Mouse (Mus musculus) thymus, adult 18-20 months (tissue): ENCODE data around the gene Rbm8a2.
"Not testable (repeated sequence)": the region's sequence is repeated elsewhere in the genome, so short reads cannot be mapped to it uniquely, and the experiment has no call there.

Experiments used
- DNase-seq, 2 experiments: peaks; one replicate each; pipeline ENCODE4 v3.0.0; 2022; ENCODE audit warnings: mixed read lengths in 2 of 2

The Rbm8a2 gene

DNA sequence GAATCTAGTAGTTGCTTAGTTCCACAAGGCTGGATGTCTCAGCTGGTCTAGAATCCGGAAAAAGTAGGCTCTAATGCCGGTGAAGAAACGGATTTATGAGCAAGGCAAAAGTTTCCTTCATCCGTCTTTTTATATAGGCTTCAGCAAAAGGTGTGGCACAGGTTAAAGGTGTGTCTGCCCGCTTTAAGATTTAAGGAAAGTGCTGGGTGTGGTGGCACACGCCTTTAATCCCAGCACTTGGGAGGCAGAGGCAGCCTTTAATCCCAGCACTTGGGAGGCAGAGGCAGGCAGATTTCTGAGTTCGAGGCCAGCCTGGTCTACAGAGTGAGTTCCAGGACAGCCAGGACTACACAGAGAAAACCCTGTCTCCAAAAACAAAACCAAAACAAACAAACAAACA, at the start of gene Rbm8a2:
Gene Rbm8a2, minus strand, starts transcription at position 101 of the 400 bp plus-strand sequence.
- not testable (repeated sequence) for DNase-seq

GRCm38 (mm10) chr1:176028397-176028796, 49.5 kb upstream of the Rbm8a2 start:
- DNase-seq, result no peak

- DNase-seq, result no peak
These were observed 45.6 kb upstream of the Rbm8a2 start for GRCm38 (mm10) chr1:176024501-176024900.

GRCm38 (mm10) chr1:176018523-176018922, 39.6 kb upstream of the Rbm8a2 start:
- DNase-seq, result no peak

DNA sequence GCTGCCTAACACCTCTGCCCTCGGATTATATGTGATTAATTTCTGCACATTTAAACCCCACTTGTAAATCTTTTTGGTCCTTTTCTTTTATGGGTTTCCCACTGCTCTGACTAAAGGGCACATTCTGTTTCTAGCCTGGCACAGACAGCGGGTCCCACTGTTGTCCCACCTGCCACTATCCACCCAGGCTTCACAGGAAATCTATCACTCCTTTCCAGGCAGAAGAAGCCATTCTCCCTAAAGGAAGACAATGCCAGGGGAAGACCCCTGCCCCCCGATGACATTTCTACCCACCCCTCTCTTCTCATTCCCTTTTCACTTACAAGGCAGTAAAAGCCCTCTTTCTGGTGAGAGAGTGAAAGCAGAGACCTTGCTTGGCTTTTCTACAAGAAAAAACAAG, 37.2 kb upstream of the Rbm8a2 start:
- no peak for DNase-seq

- no peak for DNase-seq
These were observed 34.8 kb upstream of the Rbm8a2 start for GRCm38 (mm10) chr1:176013497-176014268.

DNA sequence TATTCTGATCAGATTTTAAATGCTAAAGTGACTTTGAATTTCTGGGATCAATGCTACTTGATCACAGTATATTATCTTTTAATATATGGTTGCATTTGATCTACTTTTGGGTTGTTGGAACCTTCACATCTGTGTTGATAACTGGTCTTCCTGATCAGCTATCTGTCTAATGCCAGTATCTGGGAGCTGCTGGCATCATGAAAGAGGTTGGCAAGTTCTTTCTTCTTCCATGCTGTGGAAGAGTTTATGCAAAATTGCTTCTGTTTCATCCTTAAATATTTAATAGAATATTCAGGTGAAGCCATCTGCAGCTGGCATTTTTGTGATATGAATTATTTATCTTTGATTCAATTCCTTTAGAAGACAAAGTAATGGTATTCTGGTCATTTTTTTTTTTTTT, 32.6 kb upstream of the Rbm8a2 start:
- DNase-seq, result no peak

- DNase-seq, result no peak
These were observed 32.2 kb upstream of the Rbm8a2 start for GRCm38 (mm10) chr1:176011072-176011471.

GRCm38 (mm10) chr1:176008411-176008810, 29.5 kb upstream of the Rbm8a2 start:
- DNase-seq, result no peak

DNA sequence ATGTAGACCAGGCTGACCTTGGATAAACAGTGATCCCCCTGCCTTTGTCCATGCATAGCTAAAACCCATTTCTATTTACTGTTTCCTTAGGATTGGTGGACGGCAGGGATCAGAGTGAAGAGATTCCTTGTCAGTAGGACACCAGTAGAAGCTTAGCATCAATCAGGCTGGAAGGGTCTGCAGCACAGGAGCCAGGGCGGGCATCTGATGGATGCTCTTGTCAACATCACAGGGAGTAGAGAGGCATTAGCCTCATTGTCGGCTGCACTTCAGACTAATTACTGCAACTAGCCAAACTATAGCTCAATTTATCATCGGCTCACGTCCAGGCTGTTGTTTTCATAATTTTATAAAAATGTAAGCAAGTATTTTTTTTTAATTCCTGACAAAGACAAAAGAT, 21.7 kb upstream of the Rbm8a2 start:
- no peak for DNase-seq

- no peak for DNase-seq
These were observed 18.2 kb upstream of the Rbm8a2 start for GRCm38 (mm10) chr1:175997076-175997651.

DNA sequence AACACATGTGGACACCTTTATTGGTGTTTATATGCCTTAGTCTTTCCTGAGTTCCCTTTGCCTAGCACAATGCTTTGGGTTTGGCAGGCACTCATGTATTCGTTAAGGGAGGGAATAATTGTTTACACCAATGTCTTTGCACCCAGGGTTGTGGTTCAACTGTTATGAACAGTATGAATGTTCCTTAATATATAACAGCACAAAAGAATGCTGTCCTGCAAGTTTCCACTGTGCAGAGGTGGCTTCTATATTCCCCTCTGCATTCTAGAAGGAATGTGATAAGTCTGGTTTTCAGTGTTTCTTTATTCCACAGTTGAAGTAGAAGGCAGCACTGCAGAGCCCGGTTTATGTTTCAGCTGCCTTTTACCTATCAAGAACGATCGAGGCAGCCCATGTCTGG, 10.0 kb upstream of the Rbm8a2 start:
- DNase-seq, result no peak

DNA sequence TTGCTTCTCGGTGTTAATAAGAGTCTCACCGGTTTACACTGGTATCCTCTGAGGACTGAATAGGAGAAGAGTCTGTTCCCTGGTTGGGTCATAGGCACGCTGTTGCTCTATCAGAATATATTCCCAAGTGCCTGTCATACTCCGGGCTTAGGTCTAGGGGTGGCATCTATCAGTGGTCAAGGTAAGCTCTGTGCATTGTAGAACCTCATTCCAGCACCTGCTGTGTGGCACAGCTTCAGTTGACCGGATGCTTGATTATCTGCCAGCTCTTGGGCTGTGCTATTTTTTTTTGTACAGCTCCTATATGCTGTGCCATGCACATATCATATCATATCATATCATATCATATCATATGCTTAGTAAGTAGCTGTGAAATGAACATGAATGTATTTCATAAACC, 9.5 kb upstream of the Rbm8a2 start:
- no peak for DNase-seq

GRCm38 (mm10) chr1:175970710-175971109, 8.2 kb downstream of the Rbm8a2 start:
- no peak for DNase-seq

GRCm38 (mm10) chr1:175967004-175967745, 11.7 kb downstream of the Rbm8a2 start:
- no peak for DNase-seq

- DNase-seq, result no peak
These were observed 17.1 kb downstream of the Rbm8a2 start for GRCm38 (mm10) chr1:175961786-175962185.

DNA sequence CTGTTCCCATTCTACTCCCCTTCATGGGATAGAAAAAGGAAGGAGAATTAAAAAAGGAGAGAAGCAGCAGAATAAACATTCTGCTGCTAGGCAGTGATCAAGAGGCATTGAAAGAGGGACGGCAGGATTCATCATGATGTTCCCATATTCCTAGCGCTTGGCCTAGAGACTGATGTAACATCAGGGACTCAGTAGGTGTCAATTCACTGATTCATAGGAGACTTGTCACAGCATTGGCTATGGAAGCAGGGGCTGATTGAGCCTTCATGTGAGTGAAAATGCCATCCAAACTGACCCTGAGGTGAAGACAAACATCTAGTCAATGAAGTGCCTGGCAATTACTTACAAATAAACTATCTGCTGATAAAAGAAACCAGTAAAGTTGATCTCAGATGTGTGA, 28.1 kb downstream of the Rbm8a2 start:
- DNase-seq, result no peak

- DNase-seq, result no peak
These were observed 28.5 kb downstream of the Rbm8a2 start for GRCm38 (mm10) chr1:175950421-175950820.

DNA sequence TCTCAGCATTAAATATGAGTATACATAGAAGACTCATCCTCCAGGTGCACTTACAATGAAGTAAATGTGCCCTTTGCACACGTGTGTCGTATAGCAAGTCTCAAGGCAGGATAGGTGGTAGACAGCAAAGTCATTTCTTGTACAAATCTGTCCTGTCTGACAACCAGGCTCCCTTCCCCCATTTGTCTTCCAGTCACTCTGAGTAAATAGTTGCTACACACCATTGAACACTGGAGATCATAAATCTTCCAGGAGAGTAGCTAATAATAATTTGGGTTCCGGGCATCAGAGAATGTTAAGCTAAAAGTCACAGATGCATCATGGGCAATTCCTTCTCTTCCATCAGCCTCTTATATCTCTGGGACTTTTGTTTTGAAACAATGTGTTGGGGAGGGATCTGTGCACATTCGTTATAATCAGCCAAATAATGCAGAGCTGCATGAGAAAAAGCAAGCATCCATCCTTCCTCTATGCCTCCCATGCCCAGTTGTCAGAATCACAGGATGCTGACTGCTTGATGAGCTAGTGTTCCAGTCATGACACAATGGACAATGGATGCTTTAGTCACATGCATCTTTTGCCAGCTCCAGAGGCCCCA, 32.1 kb downstream of the Rbm8a2 start:
- DNase-seq, result no peak

- no peak for DNase-seq
These were observed 35.7 kb downstream of the Rbm8a2 start for GRCm38 (mm10) chr1:175943168-175943567.

GRCm38 (mm10) chr1:175938731-175939130, 40.2 kb downstream of the Rbm8a2 start:
- no peak for DNase-seq

DNA sequence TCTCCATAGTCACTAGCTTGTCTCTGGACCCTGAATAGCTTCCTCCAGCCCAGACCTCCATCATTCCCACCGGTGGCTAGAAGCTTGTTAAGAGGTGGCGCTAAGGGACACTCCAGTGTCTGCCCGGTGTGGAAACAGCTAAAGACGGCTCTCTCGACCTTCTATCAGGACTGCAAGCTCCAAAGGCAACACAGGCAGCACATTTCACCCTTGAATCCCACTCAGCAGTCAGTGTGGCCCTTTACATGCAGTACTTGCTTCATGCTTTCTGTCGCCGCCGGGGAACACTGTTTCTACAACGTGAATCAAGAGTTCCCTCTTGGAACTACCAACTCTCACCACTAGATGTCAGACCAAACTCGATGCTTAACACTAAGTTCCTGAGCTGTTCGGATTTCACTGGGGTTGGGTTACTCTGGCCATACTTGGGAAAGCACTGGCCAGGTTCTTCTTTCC, 42.6 kb downstream of the Rbm8a2 start:
- no peak for DNase-seq

- DNase-seq, result no peak
These were observed 47.5 kb downstream of the Rbm8a2 start for GRCm38 (mm10) chr1:175931391-175931790.
